Mouse (Mus musculus): ENCODE data around the gene Ehd1.
"Not testable (repeated sequence)": the region's sequence is repeated elsewhere in the genome, so short reads cannot be mapped to it uniquely, and the experiment has no call there.

Gene Ehd1

GRCm38 (mm10) chr19:6300402-6300841, 23.9 kb downstream of the Ehd1 start:
- no peak for DNase-seq (ENCODE audit: low spot score in 2 of 2)

- DNase-seq (ENCODE audit: low spot score in 2 of 2), result no peak
Observed at GRCm38 (mm10) chr19:6302114-6302513, 25.6 kb downstream of the Ehd1 start.

DNA sequence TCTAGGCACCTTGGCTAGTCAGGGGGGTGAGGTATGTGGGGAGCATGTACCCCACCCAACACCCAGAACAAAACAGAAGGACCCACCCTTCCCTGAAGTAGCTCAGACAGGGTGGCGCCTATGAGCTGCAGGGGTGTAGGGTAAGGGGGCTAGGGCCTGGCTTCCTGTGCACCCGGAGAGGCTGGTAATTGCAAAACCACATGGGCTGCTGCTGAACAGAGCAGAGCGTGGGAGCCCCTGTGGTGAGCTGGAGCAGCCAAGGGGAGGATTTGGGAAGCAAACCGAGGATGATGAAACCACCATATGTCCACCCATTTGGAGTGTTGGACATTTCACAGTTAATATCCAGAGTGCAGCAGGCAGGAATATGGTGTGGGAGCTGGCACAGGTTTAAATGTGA, 26.0 kb downstream of the Ehd1 start:
- DNase-seq (ENCODE audit: low spot score in 2 of 2), result peak in 1 of 2 experiments; percentile 43

DNA sequence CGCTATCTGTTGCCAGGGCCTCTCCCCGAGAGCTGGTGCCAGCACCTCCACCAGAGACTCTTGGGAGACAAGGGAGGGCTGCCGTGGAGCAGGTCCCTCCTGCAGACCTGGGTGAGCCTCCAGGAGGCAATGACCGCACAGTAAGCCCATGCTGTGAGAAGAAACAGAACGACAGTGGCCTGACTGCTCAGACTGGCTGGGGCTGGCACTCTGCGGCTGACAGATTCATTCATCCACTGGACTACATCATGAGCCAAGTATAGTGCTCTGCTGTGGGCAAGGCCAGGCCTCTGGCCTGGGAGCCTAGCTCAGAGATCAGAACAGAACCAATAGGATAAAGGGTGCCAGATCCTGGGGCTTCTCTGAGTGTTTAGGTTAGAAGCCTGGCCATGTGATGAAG, 27.3 kb downstream of the Ehd1 start:
- no peak for DNase-seq (ENCODE audit: low spot score in 2 of 2)

DNA sequence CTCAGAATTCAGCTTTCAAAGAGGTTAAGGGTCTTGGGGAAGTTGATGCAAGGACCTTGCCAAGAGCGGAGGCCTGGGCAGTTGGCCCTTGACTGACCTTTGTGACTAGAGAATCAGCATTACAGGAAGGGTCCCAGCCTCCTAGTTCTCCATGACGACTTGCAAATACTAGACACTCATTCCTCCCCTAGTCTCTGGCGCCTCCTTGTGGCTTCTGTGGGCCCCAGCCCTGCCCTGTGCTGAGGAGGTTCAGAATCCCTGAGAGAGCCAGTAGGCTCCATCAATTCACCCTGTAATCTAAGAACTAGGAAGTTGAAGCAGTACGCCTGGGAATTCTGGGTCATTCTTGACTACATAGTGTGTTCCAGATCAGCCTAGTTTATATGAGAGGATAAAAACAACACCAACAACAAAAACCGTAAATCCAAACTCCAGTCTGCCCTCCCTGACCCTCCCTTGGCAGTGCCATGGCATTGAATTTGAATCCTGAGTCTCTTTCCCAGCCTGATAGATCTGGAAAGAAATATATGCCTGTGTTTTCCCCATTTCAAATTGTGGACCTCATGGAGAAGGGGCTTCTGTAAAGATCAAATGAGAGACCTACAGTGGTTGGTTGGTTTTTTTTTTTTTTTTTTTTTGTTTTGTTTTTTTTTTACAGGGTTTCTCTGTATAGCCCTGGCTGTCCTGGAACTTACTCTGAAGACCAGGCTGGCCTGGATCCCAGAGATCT, 28.4 kb downstream of the Ehd1 start:
- DNase-seq (ENCODE audit: low spot score in 2 of 2), result peak; percentile 72 to 85

DNA sequence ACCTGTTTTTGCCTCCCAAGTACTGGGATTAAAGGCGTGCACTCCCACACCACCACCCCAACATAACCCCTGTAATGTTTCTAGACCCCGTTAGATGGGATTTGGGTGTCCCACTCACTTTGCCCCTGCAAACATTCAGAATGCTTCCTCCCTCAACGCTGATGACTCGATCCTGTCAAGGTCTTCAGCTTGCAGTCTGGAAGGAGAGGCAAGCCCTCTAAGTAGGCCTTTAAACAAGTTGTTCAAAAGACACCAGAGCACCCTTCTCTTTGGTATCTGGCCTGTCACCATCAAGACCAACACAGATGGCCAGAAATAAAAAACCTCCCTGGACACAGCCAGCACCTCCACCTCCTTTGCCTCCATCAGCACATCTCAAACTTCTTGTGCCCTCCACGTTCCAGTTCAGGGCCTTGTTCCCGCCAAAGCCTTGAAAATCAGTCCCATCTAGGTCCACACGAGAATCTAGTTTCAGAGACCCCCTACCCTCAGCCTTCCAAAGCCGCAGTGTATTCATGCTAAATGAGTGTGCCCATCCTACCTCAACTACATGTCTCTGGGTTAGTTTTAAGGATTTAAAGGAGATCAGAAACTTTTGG, 29.1 kb downstream of the Ehd1 start:
- DNase-seq (ENCODE audit: low spot score in 2 of 2), result no peak

- peak in 1 of 2 experiments; percentile 31 for DNase-seq (ENCODE audit: low spot score in 2 of 2)
Observed at GRCm38 (mm10) chr19:6306137-6306551, 29.6 kb downstream of the Ehd1 start, which contains the start of gene Cdc42bpg. Cdc42bpg (plus strand) TSS chr19:6306456.

DNA sequence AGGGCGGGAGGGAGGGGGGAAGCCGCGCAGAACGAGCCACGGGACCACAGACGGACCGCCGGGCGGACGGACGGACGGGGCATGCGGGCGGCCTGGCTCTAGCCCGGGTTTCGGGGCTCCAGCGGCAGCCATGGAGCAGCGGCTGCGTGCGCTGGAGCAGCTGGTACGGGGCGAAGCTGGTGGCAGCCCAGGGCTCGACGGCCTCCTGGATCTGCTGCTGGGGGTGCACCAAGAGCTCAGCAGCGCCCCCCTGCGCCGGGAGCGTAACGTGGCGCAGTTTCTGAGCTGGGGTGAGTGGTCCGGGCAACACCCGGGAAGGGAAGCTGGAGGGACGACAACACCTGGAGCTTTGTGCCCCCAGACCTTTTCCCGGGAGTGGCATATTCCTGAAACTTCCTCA, 30.1 kb downstream of the Ehd1 start:
- DNase-seq (ENCODE audit: low spot score in 2 of 2), result no peak

DNA sequence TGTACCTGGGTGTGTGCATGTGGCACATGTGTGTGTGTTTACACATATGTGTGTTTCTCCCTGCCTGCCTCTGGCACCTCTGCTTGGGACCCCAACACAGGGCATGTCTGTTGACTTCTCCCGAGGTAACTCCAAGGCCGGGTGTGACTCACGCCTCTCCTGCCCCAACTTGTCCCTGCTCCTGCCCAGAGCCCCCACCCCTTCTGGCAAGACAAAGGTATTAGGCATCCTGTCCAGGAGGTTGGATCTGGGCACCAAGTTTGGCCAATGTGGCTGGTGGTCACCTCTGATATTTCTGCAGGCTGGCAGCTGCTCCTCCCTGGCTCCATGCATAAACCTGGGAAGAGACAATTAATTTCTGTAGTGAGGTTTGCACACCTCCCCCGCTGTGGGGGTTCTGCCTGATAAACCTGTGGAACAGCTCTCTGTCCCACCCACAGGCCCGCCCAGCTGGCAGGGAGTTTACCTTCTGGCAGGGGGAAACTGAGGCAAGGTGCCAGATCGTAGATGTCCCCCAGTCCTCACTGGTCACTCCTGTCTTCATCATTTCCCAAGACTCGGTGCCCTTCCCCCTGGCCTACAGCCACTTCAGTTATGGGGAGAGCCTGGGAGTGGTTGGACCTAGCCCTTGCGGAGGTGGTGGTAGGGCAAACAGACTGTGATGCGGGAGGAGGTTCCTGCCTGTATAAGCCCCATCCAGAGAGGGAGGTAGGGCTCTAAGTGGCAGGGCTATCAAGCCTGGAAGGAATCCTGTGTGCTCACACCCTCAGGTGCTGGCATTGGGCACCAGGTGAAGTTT, 31.4 kb downstream of the Ehd1 start:
- DNase-seq (ENCODE audit: low spot score in 2 of 2), result no peak

DNA sequence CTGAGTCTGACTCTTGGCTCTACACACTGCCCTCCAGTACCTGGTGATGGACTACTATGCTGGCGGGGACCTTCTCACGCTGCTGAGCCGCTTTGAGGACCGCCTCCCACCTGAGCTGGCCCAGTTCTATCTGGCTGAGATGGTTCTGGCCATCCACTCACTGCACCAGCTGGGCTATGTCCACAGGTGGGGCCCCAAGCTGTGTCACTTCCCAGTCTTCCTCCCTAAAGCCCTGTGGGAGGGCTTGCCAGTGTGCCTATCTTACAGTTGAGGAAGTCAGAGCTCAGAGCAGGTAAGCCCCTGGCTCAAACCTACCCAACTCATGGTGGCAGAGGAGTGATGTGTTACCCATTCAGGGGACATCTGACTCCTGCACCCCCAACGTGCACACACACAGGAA, 33.7 kb downstream of the Ehd1 start:
- DNase-seq (ENCODE audit: low spot score in 2 of 2), result no peak

GRCm38 (mm10) chr19:6311783-6312182, 35.3 kb downstream of the Ehd1 start:
- DNase-seq (ENCODE audit: low spot score in 2 of 2), result not testable (repeated sequence)

DNA sequence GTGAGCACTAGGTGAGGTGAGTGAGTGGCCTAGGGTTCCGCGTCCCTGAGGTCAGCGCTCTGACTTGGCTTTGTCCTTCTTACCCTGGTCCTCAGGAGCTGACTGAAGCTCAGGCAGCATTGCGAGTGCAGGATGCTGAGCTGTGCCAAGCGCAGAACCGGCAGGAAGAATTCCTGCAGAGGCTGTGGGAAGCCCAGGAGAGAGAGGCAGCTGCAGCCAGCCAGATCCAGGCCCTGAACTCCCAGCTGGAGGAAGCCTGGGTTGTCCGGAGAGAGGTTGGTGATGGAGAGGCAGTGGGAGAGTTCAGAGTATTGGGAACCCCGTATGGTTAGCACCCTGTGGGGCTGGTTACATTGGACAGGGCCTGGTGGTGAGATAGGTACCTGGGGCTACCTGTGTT, 37.3 kb downstream of the Ehd1 start:
- DNase-seq (ENCODE audit: low spot score in 2 of 2), result no peak

- DNase-seq (ENCODE audit: low spot score in 2 of 2), result no peak
Observed at GRCm38 (mm10) chr19:6314513-6314912, 38.0 kb downstream of the Ehd1 start.

- DNase-seq (ENCODE audit: low spot score in 2 of 2), result no peak
Observed at GRCm38 (mm10) chr19:6315573-6315972, 39.0 kb downstream of the Ehd1 start.

DNA sequence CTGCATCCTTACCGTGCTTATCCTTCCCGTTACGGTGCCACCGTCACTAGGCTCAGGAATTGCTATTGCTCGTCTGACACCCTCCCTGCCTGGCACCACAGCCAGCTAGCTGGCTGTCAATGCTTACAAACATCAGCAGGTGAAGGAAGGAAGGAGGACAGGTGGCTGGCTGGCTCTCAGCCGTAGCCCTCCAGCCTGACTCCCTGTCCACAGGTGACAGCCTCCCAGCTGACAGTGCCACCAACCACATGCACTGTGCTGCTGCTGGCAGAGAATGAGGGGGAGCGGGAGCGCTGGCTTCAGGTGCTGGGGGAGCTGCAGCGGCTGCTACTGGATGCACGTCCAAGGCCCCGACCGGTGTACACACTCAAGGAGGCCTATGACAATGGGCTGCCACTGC, 41.6 kb downstream of the Ehd1 start:
- DNase-seq (ENCODE audit: low spot score in 2 of 2), result no peak

DNA sequence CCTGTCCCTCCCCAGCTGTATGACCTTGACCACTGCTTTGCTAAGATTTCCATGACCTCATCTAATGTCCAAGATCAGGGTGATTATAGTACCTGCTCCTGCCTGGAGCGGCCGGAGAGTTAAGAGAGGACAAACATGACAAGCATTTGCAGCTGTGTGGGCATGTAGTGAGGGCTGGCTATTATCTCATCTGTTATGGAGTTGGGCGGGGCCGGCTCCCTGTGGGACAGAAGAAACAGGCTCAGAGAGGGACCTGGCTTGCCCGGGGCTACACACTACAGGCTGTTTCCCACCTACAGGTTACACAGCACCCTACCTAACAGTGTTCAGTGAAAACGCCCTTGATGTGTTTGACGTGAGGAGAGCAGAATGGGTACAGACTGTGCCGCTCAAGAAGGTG, 44.8 kb downstream of the Ehd1 start:
- no peak for DNase-seq (ENCODE audit: low spot score in 2 of 2)

DNA sequence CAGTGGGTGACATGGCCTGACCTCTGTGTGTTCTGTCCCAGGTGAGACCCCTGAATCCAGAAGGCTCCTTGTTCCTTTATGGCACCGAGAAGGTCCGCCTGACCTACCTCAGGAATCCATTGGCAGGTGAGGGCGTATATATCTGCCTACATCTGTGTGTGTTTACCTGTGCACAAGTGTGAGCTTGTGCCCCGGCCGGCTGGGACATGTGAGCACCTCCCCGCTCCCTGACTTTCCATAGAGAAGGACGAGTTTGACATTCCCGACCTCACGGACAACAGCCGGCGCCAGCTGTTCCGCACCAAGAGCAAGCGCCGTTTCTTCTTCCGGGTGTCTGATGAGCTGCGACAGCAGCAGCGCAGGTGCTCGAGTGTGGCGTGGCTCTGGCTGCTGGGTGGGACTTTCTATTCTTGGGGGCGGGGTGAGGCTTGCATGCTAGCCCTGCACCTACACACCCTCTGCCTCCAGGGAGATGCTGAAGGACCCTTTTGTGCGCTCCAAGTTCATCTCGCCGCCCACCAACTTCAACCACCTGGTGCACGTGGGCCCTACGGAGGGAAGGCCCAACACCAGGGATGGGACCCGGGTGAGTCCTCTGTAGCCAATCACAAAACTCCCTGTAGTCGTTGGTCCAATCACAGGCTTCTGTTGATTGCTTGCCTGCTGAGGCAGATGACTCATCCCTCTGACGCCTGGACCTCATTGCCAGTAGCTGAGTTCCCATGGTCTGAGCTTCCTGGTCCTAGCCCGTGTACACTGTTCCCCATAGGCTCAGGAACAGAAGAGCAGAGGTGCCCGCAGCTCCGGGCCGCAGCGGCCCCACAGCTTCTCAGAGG, 45.5 kb downstream of the Ehd1 start:
- no peak for DNase-seq (ENCODE audit: low spot score in 2 of 2)

GRCm38 (mm10) chr19:6324751-6325150, 48.2 kb downstream of the Ehd1 start:
- no peak for DNase-seq (ENCODE audit: low spot score in 2 of 2)

DNA sequence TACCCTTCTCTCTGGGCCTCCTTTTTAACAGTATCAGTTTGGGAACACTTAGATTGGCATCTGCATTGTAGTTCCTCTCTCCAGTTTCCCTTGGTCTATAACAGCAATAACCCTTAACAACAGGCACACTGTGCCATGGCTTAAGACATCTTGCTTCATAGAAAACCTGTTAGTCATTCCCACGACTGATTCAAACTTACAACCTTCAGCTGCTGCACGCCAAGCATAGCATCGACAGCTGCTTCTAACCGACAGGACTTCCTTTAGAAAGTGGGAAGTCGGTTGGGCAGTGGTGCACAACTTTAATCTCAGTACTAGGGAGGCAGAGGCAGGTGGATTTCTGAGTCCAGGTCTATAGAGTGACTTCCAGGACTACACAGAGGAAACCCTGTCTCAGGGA, 54.7 kb downstream of the Ehd1 start:
- DNase-seq (ENCODE audit: low spot score in 2 of 2), result no peak

DNA sequence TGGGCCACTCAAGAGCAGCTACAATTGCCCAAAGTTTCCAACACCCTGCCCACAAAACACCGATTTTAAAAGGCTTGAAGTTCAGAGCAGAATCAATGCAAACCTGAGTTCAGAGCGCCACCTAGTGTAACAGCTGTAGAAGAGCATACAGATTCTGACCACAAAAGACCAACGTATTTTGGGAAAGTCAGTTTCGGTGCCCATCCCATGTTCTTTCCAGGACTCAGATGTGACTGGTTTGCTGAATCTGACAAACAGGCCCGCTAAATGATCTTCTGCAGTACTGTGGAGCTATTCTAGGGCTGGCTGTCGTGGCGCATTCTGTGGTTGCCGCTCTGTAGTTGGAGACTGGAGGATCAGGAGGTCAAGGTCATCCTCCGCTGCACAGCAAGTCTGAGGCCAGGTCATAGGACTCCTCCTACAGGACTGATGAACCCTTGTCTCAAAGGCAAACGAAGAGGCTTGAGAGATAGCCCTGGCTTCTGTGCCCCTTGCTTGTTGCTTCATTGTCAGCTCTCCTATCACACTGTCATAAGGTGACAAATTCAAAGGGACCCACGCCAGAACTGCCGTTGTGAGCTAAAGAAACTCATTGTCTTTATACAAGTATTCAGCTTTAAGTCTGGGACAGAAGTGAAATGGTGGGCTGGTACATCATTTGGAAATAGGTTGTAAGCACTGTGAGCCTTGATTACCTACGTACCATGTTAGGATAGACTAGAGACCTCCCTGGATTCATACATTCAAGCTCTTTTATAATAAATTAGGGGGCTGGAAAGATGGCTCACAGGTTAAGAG, 55.4 kb downstream of the Ehd1 start:
- DNase-seq (ENCODE audit: low spot score in 2 of 2), result peak; percentile 47 to 62

Measured in right cerebral cortex, adult 2 months (tissue).